Mouse (Mus musculus) lung, postnatal 0 days (tissue): Measurements from ENCODE around the gene Guca1b.

Experiments
- CTCF ChIP-seq: IDR thresholded peaks from 2 replicates; pipeline ENCODE4 v1.5.1; 2016; ENCODE audit warnings: antibody characterized with exemption, mild to moderate bottlenecking
- EP300 ChIP-seq: IDR thresholded peaks from 2 replicates; pipeline ENCODE4 v1.6.1; 2016; ENCODE audit warnings: antibody characterized with exemption, mild to moderate bottlenecking, control low read depth

DNA sequence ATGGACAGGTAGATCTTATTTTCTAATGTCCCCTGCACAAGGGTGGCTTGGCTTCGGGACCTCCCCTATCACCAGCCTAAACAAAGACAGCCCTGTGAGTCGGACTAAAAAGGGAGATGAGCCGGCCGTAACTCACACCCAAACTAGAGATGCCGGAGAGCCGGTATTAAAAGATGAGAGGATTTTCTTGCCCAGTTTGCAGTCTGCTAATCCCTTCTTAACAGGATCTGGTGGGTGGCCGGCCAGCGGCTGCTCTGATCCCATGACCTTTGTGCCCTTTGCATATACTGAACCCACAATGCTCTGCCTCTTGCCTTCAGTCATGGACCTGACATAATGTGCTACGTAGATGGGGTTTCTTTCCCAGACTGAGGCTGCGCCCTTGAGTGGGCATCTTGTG lies 15.3 kb downstream of the Guca1b start, which contains the start of gene Guca1a:
- TF ChIP-seq EP300 = no peak
- TF ChIP-seq CTCF = no peak
